Mouse (Mus musculus) forebrain, embryonic 16.5 days (tissue): ENCODE measurements around the gene Vmn1r43. TPM values are rescaled to one million over a fixed set of nuclear protein-coding genes. Genes with fewer than 3 reads are reported as not detected.

ENCODE experiments used
- polyA plus RNA-seq: library from polyadenylated mRNA; unstranded; fragments of >200 nt; fragmentation: Nextera tagmentation; extraction: Ambion mirVana; gene quantifications from 2 replicates; pipeline ENCODE4 v1.2.1, GENCODE M21; 2015

The Vmn1r43 gene
- polyA plus RNA-seq, 1 experiment from 2014 or later, result not detected

Other genes with a start within 250 kb of the Vmn1r43 start
- 11.1 and 11.9 TPM in 2 replicates for gene Txnrd3, start 232.4 kb downstream of the Vmn1r43 start, polyA plus RNA-seq
- not detected in 2 replicates for gene Vmn1r40, start 168.9 kb downstream of the Vmn1r43 start, polyA plus RNA-seq
- gene Vmn1r41, start 135.6 kb downstream of the Vmn1r43 start, polyA plus RNA-seq, result not detected in 2 replicates
- not detected in 2 replicates for gene Vmn1r42, start within 50 bp of the Vmn1r43 start, polyA plus RNA-seq
- not detected in 2 replicates for gene Vmn1r44, start 7.2 kb upstream of the Vmn1r43 start, polyA plus RNA-seq
- not detected in 2 replicates for gene Vmn1r45, start 64.2 kb upstream of the Vmn1r43 start, polyA plus RNA-seq
- not detected in 2 replicates for gene Vmn1r46, start 92.9 kb upstream of the Vmn1r43 start, polyA plus RNA-seq
- gene Vmn1r47, start 139.7 kb upstream of the Vmn1r43 start, polyA plus RNA-seq, result not detected in 2 replicates
- gene Vmn1r48, start 160.4 kb upstream of the Vmn1r43 start, polyA plus RNA-seq, result not detected in 2 replicates
- not detected in 2 replicates for gene Vmn1r49, start 202.1 kb upstream of the Vmn1r43 start, polyA plus RNA-seq
- not detected in 2 replicates for gene Vmn1r50, start 225.0 kb upstream of the Vmn1r43 start, polyA plus RNA-seq
- gene Vmn1r51, start 246.2 kb upstream of the Vmn1r43 start, polyA plus RNA-seq, result not detected in 2 replicates